Mouse (Mus musculus) forebrain, embryonic 14.5 days (tissue): ENCODE measurements around the gene Sox13. TPM values are rescaled to one million over a fixed set of nuclear protein-coding genes. Genes with fewer than 3 reads are reported as not detected.
A peak's percentile ranks its signal among the peaks of the same experiment; 100 is the strongest.

Experiments used
- ATAC-seq: fragments of 200-750 bp; cut with Nextera tagmentation; 2 replicates; pipeline ENCODE4 v1.8.0; 2017; ENCODE audit warnings: mild to moderate bottlenecking, moderate library complexity
- DNase-seq: peaks from one replicate; pipeline ENCODE4 v3.0.0-alpha.2; 2015; ENCODE audit warnings: low spot score
- H3K27ac ChIP-seq: fragments of 300-500 bp; sonication (generic); 2 replicates; pipeline ENCODE4 v1.5.1; 2014; ENCODE audit warnings: low read depth, mild to moderate bottlenecking, control low read depth, low read length, moderate library complexity
- H3K27me3 ChIP-seq: fragments of 300-500 bp; sonication (generic); replicated peaks from 2 replicates; pipeline ENCODE4 v1.6.1; 2014; ENCODE audit warnings: low read length, control low read depth, mixed read lengths; ENCODE audit not compliant: control insufficient read depth, insufficient read depth
- H3K36me3 ChIP-seq: fragments of 300-500 bp; sonication (generic); 2 replicates; pipeline ENCODE4 v1.6.1; 2014; ENCODE audit warnings: low read length, control low read depth; ENCODE audit not compliant: control insufficient read depth, insufficient read depth
- H3K4me1 ChIP-seq: fragments of 300-500 bp; sonication (generic); 2 replicates; pipeline ENCODE4 v1.6.1; 2014; ENCODE audit warnings: antibody characterized with exemption, low read length, control low read depth; ENCODE audit not compliant: control insufficient read depth, insufficient read depth
- H3K4me2 ChIP-seq: fragments of 300-500 bp; sonication (generic); 2 replicates; pipeline ENCODE4 v1.6.1; 2014; ENCODE audit warnings: mild to moderate bottlenecking, control low read depth, low read length
- H3K4me3 ChIP-seq: fragments of 300-500 bp; sonication (generic); 2 replicates; pipeline ENCODE4 v1.5.1; 2014; ENCODE audit warnings: low read depth, low read length, control low read depth
- H3K9ac ChIP-seq: fragments of 300-500 bp; sonication (generic); 2 replicates; pipeline ENCODE4 v1.6.1; 2014; ENCODE audit warnings: mild to moderate bottlenecking, low read length, control low read depth, moderate library complexity
- H3K9me3 ChIP-seq: fragments of 300-500 bp; sonication (generic); replicated peaks from 2 replicates; pipeline ENCODE4 v1.6.1; 2016; ENCODE audit warnings: low read length, control low read depth, mixed read lengths; ENCODE audit not compliant: control insufficient read depth
- WGBS: fragments of 180-500 bp; shearing (Covaris S2); extraction: QIAGEN DNeasy Blood & Tissue Kit; methylation state at CpG from one replicate; pipeline ENCODE4 v1.1.7; 2014; 5-methylcytosine and 5-hydroxymethylcytosine counted together
- polyA plus RNA-seq: library from polyadenylated mRNA; unstranded; fragments of >200 nt; fragmentation: Nextera tagmentation; extraction: Ambion mirVana; gene quantifications from 2 replicates; pipeline ENCODE4 v1.2.1, GENCODE M21; 2014

Sox13 gene
- polyA plus RNA-seq, 1 experiment from 2014 or later = 4.3 TPM

DNA sequence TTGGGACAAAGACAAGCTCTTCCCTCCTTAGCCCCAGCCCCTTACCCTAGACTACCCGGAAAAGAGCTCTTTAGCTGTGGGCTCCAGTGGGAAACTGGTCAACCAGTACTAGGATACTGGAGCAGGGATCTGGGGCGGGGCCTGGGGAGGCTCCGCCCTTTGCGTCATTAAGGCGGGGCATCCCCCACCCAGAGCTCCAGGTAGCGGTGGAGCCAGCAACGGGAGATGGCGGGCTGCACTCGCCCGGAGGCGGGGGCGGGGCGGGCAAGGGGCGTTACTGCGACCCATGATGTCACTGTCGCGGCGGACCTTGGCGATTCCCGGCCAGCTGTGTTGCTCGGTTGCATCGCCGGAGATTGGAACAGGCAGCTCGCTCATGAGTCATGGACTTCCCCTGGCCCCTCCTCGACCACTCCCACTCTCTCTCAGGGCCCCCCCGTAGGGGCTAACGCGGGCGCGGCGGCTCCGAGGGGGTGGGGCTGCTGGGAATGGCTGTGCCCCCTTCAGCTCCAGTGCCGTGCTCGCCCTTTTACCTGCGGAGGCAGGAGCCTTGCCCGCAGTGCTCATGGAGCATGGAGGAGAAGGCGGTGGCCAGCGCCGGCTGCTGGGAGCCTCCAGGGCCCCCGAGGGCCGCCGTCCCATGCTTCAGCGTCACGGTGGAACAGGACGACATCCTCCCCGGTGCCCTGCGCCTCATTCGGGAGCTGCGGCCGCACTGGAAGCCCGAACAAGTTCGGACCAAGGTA lies 60.7 kb downstream of the Sox13 start, which contains the start of gene Etnk2:
Etnk2 (plus strand) TSS at position 297 of the 746 bp plus-strand sequence.
- DNase-seq (peak; percentile 71), ATAC-seq (peak; percentile 83)
- peak within 1 kb of the TSS; percentile 64 for H3K4me2 ChIP-seq
- H3K9me3 ChIP-seq = no peaks in the 10 kb centered on the region
- peaks cover 7% of the 10 kb centered on the region; the same call in 1 of the 2 replicates for H3K4me1 ChIP-seq
- peaks cover 20% of the 10 kb centered on the region; the same call in 1 of the 2 replicates for H3K27me3 ChIP-seq
- WGBS = under 1% methylated on average over 49 of the region's 52 CpGs
- peak within 1 kb of the TSS; percentile 69 for H3K9ac ChIP-seq
- no peaks in the 10 kb centered on the region for H3K36me3 ChIP-seq
- H3K27ac ChIP-seq = no peak within 1 kb of the TSS
- peak within 1 kb of the TSS; percentile 45 for H3K4me3 ChIP-seq

- Histone ChIP-seq H3K27ac (no peak overlapping the region), H3K4me2 (no peak overlapping the region), H3K4me1 (peaks cover 3% of the 10 kb centered on the region; the same call in 1 of the 2 replicates), H3K36me3 (no peaks in the 10 kb centered on the region), H3K27me3 (peaks cover 20% of the 10 kb centered on the region; the same call in 1 of the 2 replicates), H3K9me3 (no peaks in the 10 kb centered on the region), H3K4me3 (no peak overlapping the region), H3K9ac (no peak overlapping the region)
- no peak for ATAC-seq
- 88% methylated on average over 5 of the region's 5 CpGs for WGBS
- DNase-seq = no peak
Measured at GRCm38 (mm10) chr1:133362103-133362502, 62.1 kb downstream of the Sox13 start.

GRCm38 (mm10) chr1:133361006-133361405 lies 63.2 kb downstream of the Sox13 start:
- Histone ChIP-seq H3K9ac (no peak overlapping the region), H3K27ac (no peak overlapping the region), H3K27me3 (peaks cover 20% of the 10 kb centered on the region; the same call in 1 of the 2 replicates), H3K36me3 (no peaks in the 10 kb centered on the region), H3K4me3 (no peak overlapping the region), H3K4me2 (no peak overlapping the region), H3K9me3 (no peaks in the 10 kb centered on the region), H3K4me1 (peaks cover 3% of the 10 kb centered on the region; the same call in 1 of the 2 replicates)
- DNase-seq = no peak
- ATAC-seq = no peak
- 95% methylated on average over 6 of the region's 6 CpGs for WGBS

DNA sequence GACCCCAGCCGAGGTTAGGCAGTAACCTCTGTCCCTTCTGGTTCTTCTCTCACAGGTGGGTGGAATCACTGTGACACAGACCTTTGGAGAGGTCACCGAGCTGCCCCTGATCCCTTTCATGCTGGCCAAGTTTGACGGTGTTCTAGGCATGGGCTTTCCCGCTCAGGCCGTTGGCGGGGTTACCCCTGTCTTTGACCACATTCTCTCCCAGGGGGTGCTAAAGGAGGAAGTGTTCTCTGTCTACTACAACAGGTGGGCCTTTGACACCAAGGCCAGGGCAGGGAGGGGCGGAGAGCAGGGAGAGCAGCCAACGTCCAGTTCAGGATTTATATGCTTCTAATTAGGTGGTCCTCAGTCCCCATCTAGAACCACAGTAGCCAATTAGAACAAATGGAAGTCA lies 67.8 kb downstream of the Sox13 start:
- Histone ChIP-seq H3K27me3 (no peaks in the 10 kb centered on the region), H3K27ac (no peak overlapping the region), H3K4me2 (no peak overlapping the region), H3K9me3 (no peaks in the 10 kb centered on the region), H3K9ac (no peak overlapping the region), H3K4me1 (no peaks in the 10 kb centered on the region), H3K36me3 (no peaks in the 10 kb centered on the region), H3K4me3 (no peak overlapping the region)
- ATAC-seq = no peak
- 74% methylated on average over 8 of the region's 8 CpGs for WGBS
- DNase-seq = no peak

DNA sequence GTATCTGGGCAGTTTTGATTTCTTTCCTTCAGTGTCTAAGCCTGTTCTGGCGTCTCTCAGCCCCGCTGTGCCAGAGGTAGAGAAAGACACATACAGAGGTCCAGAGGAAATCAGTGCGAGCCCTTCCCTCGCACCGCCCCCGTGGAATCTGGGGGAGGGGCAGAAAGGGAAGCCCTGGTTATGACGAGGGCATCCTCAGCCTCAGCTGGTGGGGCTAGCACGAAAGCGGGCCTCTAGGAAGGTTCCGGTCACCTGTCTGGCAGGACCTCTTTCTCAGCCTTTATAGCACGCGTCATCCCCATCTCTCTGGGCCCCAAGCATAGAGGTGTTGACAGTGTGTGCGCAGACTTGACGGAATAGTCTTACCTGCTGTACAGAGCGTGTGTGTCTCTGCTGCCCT lies 68.3 kb downstream of the Sox13 start:
- H3K9ac ChIP-seq = no peak overlapping the region
- H3K27me3 ChIP-seq = no peaks in the 10 kb centered on the region
- no peaks in the 10 kb centered on the region for H3K4me1 ChIP-seq
- DNase-seq (no peak), ATAC-seq (no peak)
- no peak overlapping the region for H3K4me3 ChIP-seq
- no peak overlapping the region for H3K27ac ChIP-seq
- no peaks in the 10 kb centered on the region for H3K9me3 ChIP-seq
- no peaks in the 10 kb centered on the region for H3K36me3 ChIP-seq
- no peak overlapping the region for H3K4me2 ChIP-seq
- WGBS = 64% methylated on average over 15 of the region's 15 CpGs

DNA sequence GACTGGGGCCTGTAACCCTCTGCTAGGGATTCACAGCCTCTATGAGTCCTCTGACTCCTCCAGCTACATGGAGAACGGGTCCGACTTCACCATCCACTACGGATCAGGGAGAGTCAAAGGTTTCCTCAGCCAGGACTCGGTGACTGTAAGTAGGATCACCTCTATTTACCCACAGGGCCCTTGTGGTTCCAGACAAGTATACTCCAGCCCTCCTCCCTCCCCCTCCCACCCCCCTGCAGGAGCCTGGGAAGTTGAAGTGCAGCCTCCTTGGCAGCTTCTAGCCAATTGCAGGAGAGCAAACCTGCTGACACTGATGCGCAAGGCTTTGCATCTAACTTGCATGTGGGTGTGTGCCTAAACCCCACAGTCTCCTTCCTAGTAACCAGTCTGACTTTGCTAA lies 68.7 kb downstream of the Sox13 start:
- ATAC-seq = no peak
- WGBS = 58% methylated on average over 5 of the region's 5 CpGs
- no peaks in the 10 kb centered on the region for H3K27me3 ChIP-seq

GRCm38 (mm10) chr1:133353371-133353809 lies 70.8 kb downstream of the Sox13 start:
- Histone ChIP-seq H3K27ac (no peak overlapping the region), H3K4me1 (no peaks in the 10 kb centered on the region), H3K4me3 (no peak overlapping the region), H3K9ac (no peak overlapping the region), H3K4me2 (0 out of 2 replicates have a peak overlapping the region, but pooled peaks have one; percentile 5), H3K9me3 (no peaks in the 10 kb centered on the region), H3K27me3 (no peaks in the 10 kb centered on the region), H3K36me3 (no peaks in the 10 kb centered on the region)
- DNase-seq (peak; percentile 82), ATAC-seq (peak; percentile 75)
- WGBS = 23% methylated on average over 12 of the region's 12 CpGs

More for the DNA sequence above, 68.7 kb downstream of the Sox13 start:
- Histone ChIP-seq H3K9me3 (no peaks in the 10 kb centered on the region), H3K27ac (no peak overlapping the region), H3K36me3 (no peaks in the 10 kb centered on the region), H3K4me1 (no peaks in the 10 kb centered on the region), H3K4me2 (no peak overlapping the region), H3K4me3 (no peak overlapping the region), H3K9ac (no peak overlapping the region)
- no peak for DNase-seq

DNA sequence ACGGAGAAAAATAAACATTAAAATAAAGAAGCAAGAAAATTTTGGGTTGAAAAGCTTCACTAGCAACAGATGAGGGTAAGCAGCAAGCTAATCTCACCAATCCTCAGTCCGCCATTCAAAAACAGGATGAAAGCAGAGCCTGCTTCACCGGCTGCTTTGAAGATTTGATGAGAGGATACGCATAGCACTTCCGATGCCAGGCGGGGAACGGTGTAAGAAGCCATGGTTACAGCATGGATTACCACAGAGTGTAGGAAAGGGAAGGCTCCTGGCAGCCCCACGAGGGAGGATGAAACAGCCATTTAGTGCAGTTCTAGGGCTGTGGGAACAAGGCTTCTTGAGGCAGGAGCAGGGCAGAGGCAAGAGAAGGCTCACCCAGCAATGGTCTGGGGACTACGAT lies 72.4 kb downstream of the Sox13 start:
- WGBS = 58% methylated on average over 9 of the region's 9 CpGs
- Histone ChIP-seq H3K4me2 (no peak overlapping the region), H3K36me3 (no peaks in the 10 kb centered on the region), H3K4me1 (no peaks in the 10 kb centered on the region), H3K4me3 (no peak overlapping the region), H3K9me3 (no peaks in the 10 kb centered on the region), H3K27me3 (no peaks in the 10 kb centered on the region), H3K9ac (no peak overlapping the region), H3K27ac (no peak overlapping the region)
- peak; percentile 52 for DNase-seq
- ATAC-seq = no peak

DNA sequence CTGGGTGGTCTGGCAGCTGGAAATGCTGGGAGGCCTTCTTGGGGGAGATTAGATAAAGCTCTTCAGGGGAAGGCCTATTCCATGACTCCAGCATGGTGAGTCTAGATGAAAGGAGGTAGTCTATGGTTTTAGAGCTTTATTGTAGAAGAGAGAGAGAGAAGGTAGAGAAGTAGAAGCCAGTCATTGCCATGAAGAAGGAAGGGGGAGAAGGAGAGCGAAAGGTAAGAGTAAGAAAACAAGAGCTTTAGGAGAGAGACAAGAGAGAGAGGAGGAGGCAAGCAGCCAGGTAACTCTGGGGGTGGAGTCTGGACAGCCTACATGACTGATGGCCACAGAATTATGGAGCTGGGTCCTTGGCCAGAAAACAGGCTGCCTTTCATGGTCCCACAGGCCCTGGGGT lies 74.0 kb downstream of the Sox13 start, which contains the start of gene Ren1:
Ren1 (plus strand) TSS at position 301 of the 400 bp plus-strand sequence.
- WGBS = 88% methylated on average over 1 of the region's 1 CpGs
- Histone ChIP-seq H3K36me3 (no peaks in the 10 kb centered on the region), H3K4me2 (no peak within 1 kb of the TSS), H3K27ac (no peak within 1 kb of the TSS), H3K9ac (no peak within 1 kb of the TSS), H3K27me3 (no peaks in the 10 kb centered on the region), H3K9me3 (no peaks in the 10 kb centered on the region), H3K4me1 (no peaks in the 10 kb centered on the region), H3K4me3 (no peak within 1 kb of the TSS)
- DNase-seq = no peak
- no peak for ATAC-seq
